8 mouse cellular contexts compared by ENCODE assay signal in genomic region chr2:92459921-92460707, GRCm38 (mm10). TPM values are rescaled to one million over a fixed set of nuclear protein-coding genes. Genes with fewer than 3 reads are reported as not detected.
DNase-seq lines count a peak whose midpoint lies in the region; ATAC-seq and TF ChIP-seq lines count a peak whose summit lies in the region.

Gene Slc35c1, minus strand, starts transcription at chr2:92460538.

- H3K27ac ChIP-seq in CH12.LX (ENCODE audit: insufficient read depth, low read depth): peak within 1 kb of the TSS; percentile 43; the same call in 1 of the 2 replicates
- no peak within 1 kb of the TSS for H3K27ac ChIP-seq in forebrain, embryonic 11.5 days (ENCODE audit: low read depth, low read length)
- 0 out of 2 replicates have a peak within 1 kb of the TSS, but pooled peaks have one; percentile 30 for H3K27ac ChIP-seq in hindbrain, embryonic 12.5 days

- peak; percentile 40 for ATAC-seq in forebrain, embryonic 11.5 days (replicated peaks; ENCODE audit: low FRiP score)
- ATAC-seq in hindbrain, embryonic 12.5 days (ENCODE audit: low FRiP score): peak; percentile 27

- TF ChIP-seq CTCF in CH12.LX (conservative IDR thresholded peaks at IDR 0.05 in 1 of 2, IDR thresholded peaks at IDR 0.05 in 1 of 2; ENCODE audit: low read depth in 2 of 2, low read length in 2 of 2): no peak

- dilution Hi-C loops in CH12.LX (cut with MboI; ENCODE audit: extremely low pct_ligation_motif_present, extremely low pct_unique_long_range_greater_than_20kb, low sequenced_read_pairs): no loop called here

- in situ Hi-C loops in CH12.LX (cut with MboI; ENCODE audit: low pct_ligation_motif_present, low pct_unique_long_range_greater_than_20kb, low sequenced_read_pairs): no loop called here

- TF ChIP-seq RAD21 in CH12.LX (IDR thresholded peaks at IDR 0.05; ENCODE audit: low read depth, low read length): no peak

- DNase-seq in CH12.LX (ENCODE audit: extremely low read depth): no peak
- peak; percentile 57 for DNase-seq in adrenal gland, adult 2 months
- peak; percentile 53 for DNase-seq in forebrain, embryonic 11.5 days (ENCODE audit: low spot score)
- no peak for DNase-seq in left cerebral cortex, adult 8-10 months (ENCODE audit: low spot score in 2 of 2)
- peak; percentile 57 to 70 for DNase-seq in lung, postnatal 4 days
- peak; percentile 37 to 52 for DNase-seq in spleen, postnatal 14 days (ENCODE audit: low spot score in 2 of 2)
- DNase-seq in frontal cortex, postnatal 10 days (ENCODE audit: low spot score in 2 of 2): no peak

- peaks cover 8% of the 10 kb centered on the region for H3K9me3 ChIP-seq in CH12.LX (replicated peaks; ENCODE audit: low read length)
- H3K9me3 ChIP-seq in forebrain, embryonic 11.5 days (ENCODE audit: control insufficient read depth, low read length): no peaks in the 10 kb centered on the region
- H3K9me3 ChIP-seq in hindbrain, embryonic 12.5 days (replicated peaks): no peaks in the 10 kb centered on the region

- TF ChIP-seq POLR2A in CH12.LX (IDR thresholded peaks at IDR 0.05; ENCODE audit: low read depth, low read length): no peak

- peaks cover 23 to 46% of the 10 kb centered on the region in 2 experiments for H3K4me1 ChIP-seq in CH12.LX (ENCODE audit: control insufficient read depth in 1 of 2, insufficient read depth in 2 of 2)
- H3K4me1 ChIP-seq in forebrain, embryonic 11.5 days (replicated peaks; ENCODE audit: control insufficient read depth, insufficient read depth, low read length): peaks cover 10% of the 10 kb centered on the region
- H3K4me1 ChIP-seq in hindbrain, embryonic 12.5 days: peaks cover 32% of the 10 kb centered on the region

- peak within 1 kb of the TSS; percentile 60; the same call in 1 of the 2 replicates for H3K9ac ChIP-seq in CH12.LX (ENCODE audit: insufficient read depth, low read depth)
- peak within 1 kb of the TSS; percentile 65 for H3K9ac ChIP-seq in forebrain, embryonic 11.5 days (ENCODE audit: low read length)
- peak within 1 kb of the TSS; percentile 73 for H3K9ac ChIP-seq in hindbrain, embryonic 12.5 days

- H3K79me2 ChIP-seq in CH12.LX (replicated peaks; ENCODE audit: control insufficient read depth, extremely low read depth, insufficient read depth, poor library complexity, severe bottlenecking): peaks cover 6% of the 10 kb centered on the region

- peak within 1 kb of the TSS; percentile 47 for H3K4me2 ChIP-seq in CH12.LX (ENCODE audit: insufficient read depth, low read depth, poor library complexity, severe bottlenecking)
- H3K4me2 ChIP-seq in forebrain, embryonic 11.5 days (ENCODE audit: low read depth, low read length, severe bottlenecking): peak within 1 kb of the TSS; percentile 93
- peak within 1 kb of the TSS; percentile 97 for H3K4me2 ChIP-seq in hindbrain, embryonic 12.5 days (replicated peaks)

- 2% methylated on average over 34 of the region's 34 CpGs for WGBS in forebrain, embryonic 11.5 days
- WGBS in hindbrain, embryonic 12.5 days: under 1% methylated on average over 34 of the region's 34 CpGs

- peak within 1 kb of the TSS; percentile 90 to 96 (median 92) for H3K4me3 ChIP-seq in CH12.LX (replicated peaks in 1 of 3; ENCODE audit: low read depth in 2 of 3, low read length in 2 of 3, poor library complexity in 1 of 3)
- peak within 1 kb of the TSS; percentile 76 for H3K4me3 ChIP-seq in forebrain, embryonic 11.5 days (ENCODE audit: low read depth, low read length)
- H3K4me3 ChIP-seq in hindbrain, embryonic 12.5 days: peak within 1 kb of the TSS; percentile 80

- H3K27me3 ChIP-seq in CH12.LX (replicated peaks): peaks cover 43% of the 10 kb centered on the region
- H3K27me3 ChIP-seq in forebrain, embryonic 11.5 days (ENCODE audit: control insufficient read depth, insufficient read depth, low read length): peaks cover 6% of the 10 kb centered on the region
- H3K27me3 ChIP-seq in hindbrain, embryonic 12.5 days: peaks cover 25% of the 10 kb centered on the region

- TF ChIP-seq EP300 in CH12.LX (IDR thresholded peaks at IDR 0.05; ENCODE audit: low read length): no peak

- H3K36me3 ChIP-seq in CH12.LX (replicated peaks in 1 of 2; ENCODE audit: control insufficient read depth in 1 of 2, insufficient read depth in 1 of 2, low read length in 1 of 2): peaks cover 0 to 17% of the 10 kb centered on the region in 2 experiments
- no peaks in the 10 kb centered on the region for H3K36me3 ChIP-seq in forebrain, embryonic 11.5 days (ENCODE audit: control insufficient read depth, insufficient read depth, low read length)
- no peaks in the 10 kb centered on the region for H3K36me3 ChIP-seq in hindbrain, embryonic 12.5 days

TF ChIP-seq in CH12.LX, 34 proteins besides CTCF, POLR2A, EP300 and RAD21:
- TF ChIP-seq MEF2A (IDR thresholded peaks at IDR 0.05; ENCODE audit: borderline replicate concordance, low read depth, low read length): no peak
- TF ChIP-seq IRF4 (IDR thresholded peaks at IDR 0.05; ENCODE audit: low read depth, low read length): no peak
- TF ChIP-seq ZNF384 (IDR thresholded peaks at IDR 0.05; ENCODE audit: low read depth, low read length): no peak
- TF ChIP-seq USF1 (IDR thresholded peaks at IDR 0.05; ENCODE audit: low read depth, low read length): no peak

RNA-seq across cellular contexts. Expression of gene Slc35c1, which starts in this region (rescaled TPM):
- total RNA-seq in CH12.LX (2012; rRNA removed) (7.3 and 8.7 TPM in 2 replicates), CH12.LX (2014; rRNA removed) (2.8 and 4.1 TPM in 2 replicates)
- 18.4 and 22.7 TPM in 2 replicates for polyA plus RNA-seq in CH12.LX (2012; ENCODE audit: insufficient read length, low read depth)
- total RNA-seq in adrenal gland, adult 2 months (2021): 10 to 100 TPM; 14.3 to 23.2 TPM
- polyA plus RNA-seq in adrenal gland, adult 2 months (2012; rRNA removed): 50.9 and 98.4 TPM in 2 replicates
- 11.6 and 12.8 TPM in 2 replicates for polyA plus RNA-seq in forebrain, embryonic 11.5 days (2014; fragmentation: Nextera tagmentation; extraction: Ambion mirVana)
- polyA plus RNA-seq in hindbrain, embryonic 12.5 days (2016; fragmentation: Nextera tagmentation; extraction: Ambion mirVana): 11.9 and 12.5 TPM in 2 replicates
- 10 to 100 TPM; 15.3 to 18.1 (median 16.3) TPM for total RNA-seq in left cerebral cortex, adult 8-10 months (2022)

Comparison
In these comparisons a context has a peak if more than half of its experiments do, and no peak if none do; other contexts are left out.
1. DNase-seq: peak in adrenal gland, adult 2 months (single experiment), forebrain, embryonic 11.5 days (single experiment), lung, postnatal 4 days (2 of 2) and spleen, postnatal 14 days (2 of 2); none in CH12.LX (single experiment), left cerebral cortex, adult 8-10 months (0 of 2) and frontal cortex, postnatal 10 days (0 of 2).
2. H3K4me2 ChIP-seq: peak in every context shown above with its lines; median percentile 97 in hindbrain, embryonic 12.5 days; 93 in forebrain, embryonic 11.5 days; 47 in CH12.LX.
3. Peak in every context shown above with its lines, with median percentiles within 50 percentile points of each other: H3K4me3 ChIP-seq and H3K9ac ChIP-seq.